In the genomic region with DNA sequence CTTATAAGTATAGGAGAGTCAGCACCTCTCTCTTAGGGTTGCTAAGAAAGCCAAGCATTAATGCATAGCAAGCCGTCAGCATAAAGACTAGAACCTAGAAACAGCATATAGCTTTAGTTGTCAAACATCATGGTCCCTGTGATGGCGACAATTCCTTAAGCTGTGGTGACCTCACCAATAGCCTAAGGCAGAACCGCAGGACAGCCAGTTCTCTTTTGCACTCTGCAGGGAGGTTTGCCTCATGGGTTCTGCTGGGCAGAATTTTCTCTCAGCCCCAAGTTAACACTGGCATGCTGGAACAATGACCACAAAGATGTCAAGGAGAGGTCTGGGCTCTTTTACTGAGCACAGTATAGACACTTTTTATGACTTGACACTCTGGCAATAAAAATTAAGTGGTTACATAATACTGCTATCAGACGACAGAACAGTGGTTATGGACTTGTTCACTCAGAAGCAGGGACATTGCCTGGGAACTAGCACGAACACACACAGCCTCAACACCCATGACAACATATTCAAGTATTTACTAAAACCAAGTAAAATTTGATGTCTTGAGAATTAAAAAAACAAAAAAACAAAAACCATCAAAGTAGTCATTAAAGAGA, we compare ENCODE assay signal across 25 mouse cellular contexts.
DNase-seq lines count a peak whose midpoint lies in the region; ATAC-seq and TF ChIP-seq lines count a peak whose summit lies in the region.
"Had no signal": no experiment of that assay in that cellular context is flagged by ENCODE, and none has a peak within 500 bp of the region (broad histone marks: within the 10 kb centered on the region; RNA-seq: fewer than 3 reads in every experiment).

No protein-coding gene starts in this region.

- 67% methylated on average over 5 of the region's 5 CpGs for WGBS in intestine, embryonic 14.5 days
- 40% methylated on average over 5 of the region's 5 CpGs for WGBS in intestine, postnatal 0 days
- WGBS in intestine, embryonic 16.5 days: 60% methylated on average over 5 of the region's 5 CpGs

- H3K79me2 ChIP-seq in MEL (ENCODE audit: control insufficient read depth, insufficient read depth, low read length, poor library complexity): no peaks in the 10 kb centered on the region

- DNase-seq in intestine, embryonic 14.5 days (ENCODE audit: low spot score): no peak
- DNase-seq in MEL (ENCODE audit: low read depth, low spot score): peak; percentile 61
- no peak for DNase-seq in adrenal gland, adult 18-20 months (ENCODE audit: low spot score in 2 of 2)
- no peak for DNase-seq in lung, adult 18-20 months
- DNase-seq: adrenal gland, adult 2 months; adrenal gland, postnatal 10 days; adrenal gland, postnatal 25 days; cerebellum, adult 11 months; cerebellum, adult 18-20 months; cerebellum, adult 8-10 months; cerebellum, adult 9-11 months; cerebellum, postnatal 14 days; cerebellum, postnatal 36 days had no signal

- H3K4me3 ChIP-seq in intestine, embryonic 14.5 days (ENCODE audit: low read depth, low read length): no peak overlapping the region
- H3K4me3 ChIP-seq in intestine, postnatal 0 days (ENCODE audit: low read depth, low read length): no peak overlapping the region
- peak overlapping the region in 1 of 2 experiments; percentile 28; a peak in 2 of 4 replicates for H3K4me3 ChIP-seq in MEL (ENCODE audit: control insufficient read depth in 1 of 2, insufficient read depth in 1 of 2, low read depth in 2 of 2, low read length in 2 of 2)
- H3K4me3 ChIP-seq in embryonic fibroblast, embryonic 13.5 days (ENCODE audit: insufficient read depth, low read length): no peak overlapping the region
- H3K4me3 ChIP-seq in intestine, embryonic 16.5 days (ENCODE audit: low read length): no peak overlapping the region
- H3K4me3 ChIP-seq: embryonic facial prominence, embryonic 10.5 days; embryonic facial prominence, embryonic 12.5 days; erythroblast, embryonic 14.5 days; forebrain, embryonic 10.5 days; forebrain, embryonic 12.5 days had no signal

- H3K36me3 ChIP-seq in intestine, embryonic 14.5 days (ENCODE audit: control insufficient read depth, insufficient read depth, low read length): no peaks in the 10 kb centered on the region
- no peaks in the 10 kb centered on the region for H3K36me3 ChIP-seq in intestine, postnatal 0 days (ENCODE audit: control insufficient read depth, insufficient read depth)
- peaks cover 0 to 53% of the 10 kb centered on the region in 2 experiments; a peak in 2 of 4 replicates for H3K36me3 ChIP-seq in MEL (ENCODE audit: control insufficient read depth in 1 of 2, insufficient read depth in 2 of 2, low read length in 2 of 2)
- no peaks in the 10 kb centered on the region for H3K36me3 ChIP-seq in intestine, embryonic 16.5 days (ENCODE audit: control insufficient read depth, insufficient read depth, low read length)
- H3K36me3 ChIP-seq: embryonic facial prominence, embryonic 10.5 days; embryonic facial prominence, embryonic 12.5 days; forebrain, embryonic 10.5 days; forebrain, embryonic 12.5 days had no signal

- no peak overlapping the region for H3K27ac ChIP-seq in intestine, embryonic 14.5 days (ENCODE audit: low read depth)
- no peak overlapping the region for H3K27ac ChIP-seq in intestine, postnatal 0 days (ENCODE audit: low read depth, low read length)
- peak overlapping the region; percentile 89 for H3K27ac ChIP-seq in MEL (ENCODE audit: control insufficient read depth, low read depth, low read length)
- peak overlapping the region; percentile 3; the same call in 1 of the 2 replicates for H3K27ac ChIP-seq in embryonic fibroblast, embryonic 13.5 days (ENCODE audit: insufficient read depth, low read length)
- no peak overlapping the region for H3K27ac ChIP-seq in intestine, embryonic 16.5 days (ENCODE audit: low read length)
- H3K27ac ChIP-seq: embryonic facial prominence, embryonic 10.5 days; embryonic facial prominence, embryonic 12.5 days; forebrain, embryonic 10.5 days; forebrain, embryonic 12.5 days had no signal

- 0 out of 4 replicates have a peak, but pooled peaks of 1 of the 2 experiments have one; percentile 22 for TF ChIP-seq EP300 in MEL (IDR thresholded peaks at IDR 0.05; ENCODE audit: low read depth in 1 of 2, low read length in 2 of 2)

- no peaks in the 10 kb centered on the region for H3K9me3 ChIP-seq in intestine, embryonic 14.5 days (ENCODE audit: control insufficient read depth, low read length)
- H3K9me3 ChIP-seq in intestine, postnatal 0 days (ENCODE audit: control insufficient read depth): no peaks in the 10 kb centered on the region
- no peaks in the 10 kb centered on the region for H3K9me3 ChIP-seq in MEL (replicated peaks; ENCODE audit: insufficient read depth, low read length)
- no peaks in the 10 kb centered on the region for H3K9me3 ChIP-seq in intestine, embryonic 16.5 days (ENCODE audit: control insufficient read depth, low read length)
- H3K9me3 ChIP-seq: embryonic facial prominence, embryonic 10.5 days; embryonic facial prominence, embryonic 12.5 days; forebrain, embryonic 10.5 days; forebrain, embryonic 12.5 days had no signal

- TF ChIP-seq CTCF in intestine, postnatal 0 days (IDR thresholded peaks at IDR 0.05; ENCODE audit: low read depth): no peak
- no peak for TF ChIP-seq CTCF in MEL (IDR thresholded peaks at IDR 0.05 in 2 of 3, conservative IDR thresholded peaks at IDR 0.05 in 1 of 3; ENCODE audit: control insufficient read depth in 1 of 3, insufficient read depth in 1 of 3, low read depth in 2 of 3, low read length in 3 of 3, poor library complexity in 1 of 3, severe bottlenecking in 1 of 3)
- TF ChIP-seq CTCF in embryonic fibroblast, embryonic 13.5 days (IDR thresholded peaks at IDR 0.05; ENCODE audit: borderline replicate concordance, insufficient read depth, low read length): no peak

- no peak overlapping the region for H3K9ac ChIP-seq in intestine, embryonic 14.5 days (ENCODE audit: low read length)
- no peak overlapping the region for H3K9ac ChIP-seq in intestine, postnatal 0 days (ENCODE audit: low read depth, low read length)
- peak overlapping the region; percentile 50 for H3K9ac ChIP-seq in MEL (ENCODE audit: control insufficient read depth, low read depth, low read length, poor library complexity, severe bottlenecking)
- H3K9ac ChIP-seq in intestine, embryonic 16.5 days (ENCODE audit: low read depth, low read length): no peak overlapping the region
- H3K9ac ChIP-seq: embryonic facial prominence, embryonic 12.5 days; forebrain, embryonic 12.5 days had no signal

- no peak for TF ChIP-seq POLR2A in MEL (IDR thresholded peaks at IDR 0.05; ENCODE audit: control insufficient read depth in 1 of 2, insufficient read depth in 1 of 2, low read depth in 1 of 2, low read length in 2 of 2, poor library complexity in 1 of 2)
- no peak for TF ChIP-seq POLR2A in embryonic fibroblast, embryonic 13.5 days (IDR thresholded peaks at IDR 0.05; ENCODE audit: low read depth, low read length)

- H3K27me3 ChIP-seq in intestine, embryonic 14.5 days (replicated peaks; ENCODE audit: control insufficient read depth, insufficient read depth, low read length): no peaks in the 10 kb centered on the region
- H3K27me3 ChIP-seq in intestine, postnatal 0 days (replicated peaks; ENCODE audit: control insufficient read depth, insufficient read depth, low read length): no peaks in the 10 kb centered on the region
- no peaks in the 10 kb centered on the region for H3K27me3 ChIP-seq in MEL (ENCODE audit: control insufficient read depth in 1 of 2, insufficient read depth in 2 of 2, low read length in 2 of 2)
- no peaks in the 10 kb centered on the region for H3K27me3 ChIP-seq in intestine, embryonic 16.5 days (replicated peaks; ENCODE audit: control insufficient read depth, insufficient read depth, low read length)
- H3K27me3 ChIP-seq: embryonic facial prominence, embryonic 12.5 days; Patski had no signal

- H3K4me2 ChIP-seq in intestine, embryonic 14.5 days (ENCODE audit: low read length): no peak overlapping the region
- no peak overlapping the region for H3K4me2 ChIP-seq in intestine, postnatal 0 days (replicated peaks; ENCODE audit: low read depth)
- no peak overlapping the region for H3K4me2 ChIP-seq in intestine, embryonic 16.5 days (ENCODE audit: low read depth, low read length)
- H3K4me2 ChIP-seq: embryonic facial prominence, embryonic 12.5 days; forebrain, embryonic 12.5 days had no signal

- 0 out of 2 replicates have a peak, but pooled peaks have one; percentile 35 for ATAC-seq in intestine, embryonic 14.5 days (replicated peaks; ENCODE audit: low FRiP score, low TSS enrichment, low read depth)
- ATAC-seq in intestine, postnatal 0 days: no peak
- ATAC-seq in intestine, embryonic 16.5 days: peak; percentile 84
- ATAC-seq: activated CD4-positive, CD25-positive, alpha-beta regulatory T cell, adult 4 months; forebrain, embryonic 14.5 days; forebrain, embryonic 16.5 days; Patski had no signal

- no peak for TF ChIP-seq RAD21 in MEL (IDR thresholded peaks at IDR 0.05; ENCODE audit: low read depth, low read length)

- H3K4me1 ChIP-seq in intestine, embryonic 14.5 days (replicated peaks; ENCODE audit: control insufficient read depth, insufficient read depth, low read length): peaks cover 52% of the 10 kb centered on the region
- H3K4me1 ChIP-seq in intestine, postnatal 0 days (replicated peaks; ENCODE audit: control insufficient read depth, insufficient read depth, low read length): 0 out of 2 replicates have a peak, but pooled peaks cover 4% of the 10 kb centered on the region
- H3K4me1 ChIP-seq in MEL (ENCODE audit: control insufficient read depth in 1 of 2, insufficient read depth in 2 of 2, low read length in 2 of 2): peaks cover 21 to 50% of the 10 kb centered on the region in 2 experiments
- peaks cover 7% of the 10 kb centered on the region for H3K4me1 ChIP-seq in embryonic fibroblast, embryonic 13.5 days (ENCODE audit: control insufficient read depth, insufficient read depth, low read length)
- H3K4me1 ChIP-seq in intestine, embryonic 16.5 days (ENCODE audit: control insufficient read depth, insufficient read depth, low read length): peaks cover 10% of the 10 kb centered on the region; the same call in 1 of the 2 replicates

TF ChIP-seq in MEL, 35 proteins besides CTCF, POLR2A, EP300 and RAD21:
- TF ChIP-seq CHD2 (IDR thresholded peaks at IDR 0.05; ENCODE audit: low read length) (no peak), CHD1 (IDR thresholded peaks at IDR 0.05; ENCODE audit: low read depth, low read length) (peak; percentile 59; the same call in 1 of the 2 replicates)
TF ChIP-seq in MEL: peak in this region for 1.

Comparison
In these comparisons a context has a peak if more than half of its experiments do, and no peak if none do; other contexts are left out.
1. H3K27ac ChIP-seq: peak in MEL (single experiment) and embryonic fibroblast, embryonic 13.5 days (single experiment); none in intestine, embryonic 14.5 days (single experiment), intestine, postnatal 0 days (single experiment) and intestine, embryonic 16.5 days (single experiment).